Mouse (Mus musculus) thymus, postnatal 25 days (tissue): ENCODE results near the gene Gm11554.
"Not testable (repeated sequence)": the region's sequence is repeated elsewhere in the genome, so short reads cannot be mapped to it uniquely, and the experiment has no call there.

Experiments used
- DNase-seq: peaks from one replicate; pipeline ENCODE4 v3.0.0; 2022

Gm11554 gene

GRCm38 (mm10) chr11:99804346-99804745 is at the start of gene Gm11554:
Gm11554 (minus strand) TSS chr11:99804446.
- DNase-seq: not testable (repeated sequence)

GRCm38 (mm10) chr11:99851508-99851907 is 47.3 kb upstream of the Gm11554 start, which contains the start of gene Krtap4-16:
Krtap4-16 (minus strand) TSS chr11:99851608.
- DNase-seq: no peak

- no peak for DNase-seq
These were observed 42.5 kb upstream of the Gm11554 start for GRCm38 (mm10) chr11:99846746-99847145.

- DNase-seq: no peak
These were observed 37.9 kb upstream of the Gm11554 start for GRCm38 (mm10) chr11:99842185-99842584.

GRCm38 (mm10) chr11:99837966-99838365 is 33.7 kb upstream of the Gm11554 start, which contains the start of gene 2300003K06Rik:
2300003K06Rik (minus strand) TSS chr11:99838066.
- DNase-seq: no peak

GRCm38 (mm10) chr11:99815566-99815965 is 11.3 kb upstream of the Gm11554 start, which contains the start of gene Gm11564:
Gm11564 (minus strand) TSS chr11:99815666.
- not testable (repeated sequence) for DNase-seq

GRCm38 (mm10) chr11:99809792-99810191 is 5.5 kb upstream of the Gm11554 start, which contains the start of gene Krtap4-13:
Krtap4-13 (minus strand) TSS chr11:99809892.
- DNase-seq: not testable (repeated sequence)

GRCm38 (mm10) chr11:99798832-99799231 is 5.4 kb downstream of the Gm11554 start, which contains the start of gene Gm11569:
Gm11569 (minus strand) TSS chr11:99798932.
- DNase-seq: not testable (repeated sequence)

GRCm38 (mm10) chr11:99793367-99793766 is 10.9 kb downstream of the Gm11554 start, which contains the start of gene Gm11596:
Gm11596 (minus strand) TSS chr11:99793467.
- no peak for DNase-seq

GRCm38 (mm10) chr11:99784900-99785299 is 19.3 kb downstream of the Gm11554 start, which contains the start of gene Krtap4-9:
Krtap4-9 (plus strand) TSS chr11:99785200.
- DNase-seq: not testable (repeated sequence)

- no peak for DNase-seq
These were observed 23.6 kb downstream of the Gm11554 start, which contains the start of gene Krtap4-8 for GRCm38 (mm10) chr11:99780604-99781003. Krtap4-8 (minus strand) TSS chr11:99780704.

GRCm38 (mm10) chr11:99778401-99778800 is 25.8 kb downstream of the Gm11554 start:
- DNase-seq: no peak

GRCm38 (mm10) chr11:99772813-99773212 is 31.4 kb downstream of the Gm11554 start, which contains the start of gene Gm11595:
Gm11595 (minus strand) TSS chr11:99772913.
- not testable (repeated sequence) for DNase-seq

- DNase-seq: no peak
These were observed 35.8 kb downstream of the Gm11554 start for GRCm38 (mm10) chr11:99768410-99768809.

GRCm38 (mm10) chr11:99758877-99759276 is 45.4 kb downstream of the Gm11554 start:
- DNase-seq: no peak
